Mouse (Mus musculus) ES-E14 (cell line): ENCODE data around the gene Thap8.

Experiments used
- CHD2 ChIP-seq: IDR thresholded peaks from 2 replicates; pipeline ENCODE4 v1.6.1; 2014; ENCODE audit warnings: mild to moderate bottlenecking, low read depth, low read length, inconsistent platforms
- MAFK ChIP-seq: IDR thresholded peaks from 2 replicates; pipeline ENCODE4 v1.6.1; 2014; ENCODE audit warnings: mild to moderate bottlenecking, low read depth, low read length, inconsistent platforms; ENCODE audit not compliant: insufficient read depth
- ZC3H11A ChIP-seq: IDR thresholded peaks from 2 replicates; pipeline ENCODE4 v1.6.1; 2012; ENCODE audit warnings: low read depth, mild to moderate bottlenecking, inconsistent platforms, low read length, borderline replicate concordance
- ZNF384 ChIP-seq: IDR thresholded peaks from 2 replicates; pipeline ENCODE4 v1.6.1; 2012; ENCODE audit warnings: low read depth, low read length, inconsistent platforms

DNA sequence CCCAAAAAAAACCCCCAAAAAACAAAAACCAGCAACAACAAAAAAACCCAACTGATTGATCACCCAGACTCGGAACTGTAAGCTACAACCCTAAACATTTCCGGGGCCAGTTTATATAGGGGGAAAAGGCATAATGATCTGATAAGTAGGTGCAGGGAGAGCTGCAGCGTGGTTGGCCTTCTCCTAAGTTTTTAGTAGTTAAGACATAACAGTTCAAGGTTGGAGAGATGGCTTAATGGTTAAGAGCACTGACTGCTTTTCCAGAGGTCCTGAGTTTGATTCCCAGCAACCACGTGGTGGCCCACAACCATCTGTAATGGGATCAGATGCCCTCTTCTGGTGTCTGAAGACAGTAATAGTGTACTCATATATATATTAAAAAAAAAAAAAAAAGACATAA lies 1.6 kb downstream of the Thap8 start:
- no peak for TF ChIP-seq MAFK
- no peak for TF ChIP-seq ZC3H11A
- TF ChIP-seq CHD2 = no peak
- TF ChIP-seq ZNF384 = no peak
